Mouse (Mus musculus) urinary bladder, postnatal 36 days (tissue): ENCODE results near the gene Usb1.

ENCODE experiments used
- DNase-seq, 2 experiments: peaks; one replicate each; pipeline ENCODE4 v3.0.0; 2022; ENCODE audit warnings: low spot score in 2 of 2, mixed read lengths in 1 of 2

Gene Usb1

DNA sequence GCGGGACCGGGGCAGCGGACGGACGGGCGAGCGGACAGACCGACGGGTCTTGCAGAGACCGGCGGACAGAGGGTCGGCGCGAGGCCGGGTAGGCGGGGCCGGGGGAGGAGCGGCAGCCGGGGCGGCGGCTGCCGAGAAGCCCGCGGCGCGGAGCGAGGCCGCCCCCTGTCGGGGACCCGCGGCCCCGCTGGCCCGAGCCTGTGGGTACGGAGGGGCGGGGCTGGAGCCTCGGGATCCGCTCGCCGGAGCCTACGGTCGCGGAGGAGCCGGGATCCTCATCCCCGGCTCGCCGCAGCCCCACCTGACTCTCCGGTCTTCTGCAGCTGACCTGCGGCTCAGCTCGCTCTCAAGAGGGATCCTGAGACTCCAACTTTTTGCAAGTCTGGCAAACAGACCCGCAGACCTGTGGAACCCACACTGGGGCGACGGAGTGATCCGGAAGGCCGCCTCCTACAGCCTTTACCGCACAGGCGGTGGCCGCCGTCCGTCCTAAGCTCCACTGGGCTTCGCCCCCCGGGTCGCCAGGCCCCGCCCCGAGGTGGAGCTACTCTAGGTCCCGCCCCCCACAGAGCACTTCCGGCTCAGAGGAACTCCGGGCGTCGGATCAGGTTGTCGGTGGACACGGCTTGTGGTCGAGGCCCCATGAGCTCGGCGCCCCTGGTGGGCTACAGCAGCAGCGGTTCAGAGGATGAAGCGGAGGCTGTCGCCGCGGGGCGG, at the start of gene Usb1, which contains the start of gene Zfp319:
Usb1 (plus strand) TSS at position 565 of the 717 bp plus-strand sequence.
Zfp319 (minus strand) TSS at position 231 of the 717 bp plus-strand sequence.
- DNase-seq = peak; percentile 90 to 93

DNA sequence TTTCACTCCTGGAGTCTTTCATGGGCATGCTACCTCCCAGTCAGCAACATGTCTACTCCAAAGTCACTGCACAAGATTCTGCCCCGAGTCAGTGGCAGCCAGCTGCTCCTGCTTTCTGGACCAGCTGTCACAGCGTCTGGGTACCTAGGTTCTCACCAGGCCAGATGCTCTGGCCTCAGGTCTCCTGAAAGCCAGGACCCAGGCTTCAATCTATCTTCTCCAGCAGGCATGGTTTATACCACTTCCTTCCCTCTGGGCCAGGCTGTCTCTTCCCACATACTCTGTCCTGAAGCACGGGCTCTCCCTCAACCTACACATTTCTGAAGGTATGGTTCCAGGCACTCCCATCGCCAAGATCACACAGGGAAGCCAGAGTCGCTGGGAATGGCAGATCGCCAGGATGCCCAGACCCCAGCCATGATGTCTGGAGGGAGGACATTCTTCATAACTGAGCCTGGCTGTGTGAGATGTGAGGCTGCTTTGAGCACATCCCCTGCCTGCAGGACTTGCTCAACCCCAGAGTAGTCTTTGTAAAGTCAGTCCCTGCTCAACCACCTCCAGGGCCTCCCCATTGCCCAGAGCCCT, 42.9 kb upstream of the Usb1 start:
- no peak for DNase-seq

DNA sequence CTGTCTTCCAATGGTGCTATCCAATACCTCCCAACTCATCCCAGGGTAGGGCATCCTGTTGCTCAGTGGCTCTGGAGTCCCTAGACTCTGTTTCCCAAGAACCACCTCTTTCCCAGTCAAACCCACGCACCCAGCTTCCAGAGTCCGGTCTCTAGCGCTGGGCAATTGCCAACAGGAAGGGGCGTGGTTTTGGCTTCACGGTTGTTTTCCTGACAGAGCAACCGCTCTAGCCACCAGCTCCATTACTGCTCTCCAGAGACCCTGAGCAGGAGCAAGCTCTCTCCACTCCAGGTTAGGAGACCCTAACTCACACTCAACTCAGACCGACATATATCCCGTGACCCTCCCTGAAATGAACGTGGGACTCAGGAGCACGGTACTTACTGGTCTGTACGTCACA, 38.9 kb upstream of the Usb1 start:
- DNase-seq = peak; percentile 49 to 83

DNA sequence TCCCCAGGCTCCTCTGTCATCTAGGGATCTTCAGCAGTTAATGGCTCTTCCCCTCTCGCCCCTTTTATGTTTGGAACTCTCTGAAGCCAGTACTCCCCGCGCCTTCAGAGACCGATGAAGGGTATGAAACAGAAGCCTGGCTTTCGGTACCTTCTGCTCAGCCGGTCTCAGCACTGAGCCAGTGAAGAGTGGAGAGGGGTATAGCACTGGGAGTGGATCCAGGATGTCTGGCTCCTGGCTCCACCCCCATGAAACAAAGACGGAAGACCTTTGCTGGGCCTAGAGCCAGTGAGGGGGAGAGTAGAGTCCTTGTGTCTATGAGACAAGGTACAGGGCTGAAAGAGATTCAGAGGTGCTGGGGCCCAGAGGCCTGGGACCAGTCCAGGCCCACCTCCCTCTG, 38.2 kb upstream of the Usb1 start:
- no peak for DNase-seq

DNA sequence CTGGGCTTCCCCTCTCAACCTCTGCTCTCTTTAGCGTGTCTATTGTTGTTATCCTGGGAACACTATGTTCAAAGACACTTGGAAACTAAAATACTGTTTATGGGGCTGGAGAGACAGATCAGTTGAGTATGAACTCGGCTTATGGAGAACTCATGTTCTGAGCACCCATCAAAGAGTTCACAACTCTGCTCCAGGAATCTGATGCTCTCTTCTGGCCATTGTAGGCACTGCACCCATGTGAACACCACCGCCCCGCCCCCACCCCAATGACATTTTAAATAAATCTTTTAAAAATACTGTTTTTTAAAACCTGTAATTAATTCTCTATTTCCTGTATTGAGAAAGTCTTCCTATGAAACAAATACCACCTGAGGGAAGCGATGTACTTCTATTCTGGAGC, 29.7 kb upstream of the Usb1 start:
- DNase-seq = no peak

DNA sequence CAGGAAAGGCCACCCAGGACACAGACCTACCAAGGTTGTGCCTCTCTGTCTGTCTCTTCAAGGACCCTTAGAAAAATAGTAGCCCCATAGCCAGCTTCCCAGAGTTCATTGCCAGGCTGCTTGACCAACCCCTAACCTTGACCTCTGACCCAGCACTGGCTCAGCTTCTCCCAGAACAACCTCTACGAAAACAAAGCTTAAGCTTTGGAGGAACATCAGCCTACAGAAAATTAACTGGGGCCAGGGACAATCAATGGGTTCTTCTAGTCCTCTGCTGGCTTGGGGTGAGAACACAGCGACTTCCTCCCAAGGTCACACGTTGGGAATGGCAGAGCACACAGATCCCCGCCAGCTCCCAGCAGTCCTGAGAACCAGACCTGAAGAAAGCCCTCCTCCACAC, 26.6 kb upstream of the Usb1 start:
- DNase-seq = no peak

DNA sequence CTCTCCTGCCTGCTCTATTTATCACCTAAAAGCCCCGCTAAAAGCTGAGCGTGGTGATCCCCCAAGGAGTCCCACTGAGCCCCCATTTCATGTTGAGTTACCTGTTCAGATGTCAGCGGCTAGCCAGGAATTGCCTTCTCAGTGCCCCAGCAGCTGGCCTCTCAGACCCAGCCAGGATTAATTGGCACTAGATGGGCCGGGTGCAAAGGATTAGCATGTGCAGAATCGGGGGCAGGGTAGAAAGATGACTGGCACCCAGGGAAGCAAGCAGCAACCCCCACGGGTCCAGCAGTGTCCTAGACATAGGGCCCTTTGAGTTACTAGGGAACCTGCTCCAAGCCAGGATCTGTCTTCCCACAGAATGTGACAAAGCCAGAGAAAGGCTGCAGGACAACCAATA, 25.7 kb upstream of the Usb1 start, which contains the start of gene Cngb1:
Cngb1 (minus strand) TSS at position 155 of the 400 bp plus-strand sequence.
- DNase-seq = no peak

DNA sequence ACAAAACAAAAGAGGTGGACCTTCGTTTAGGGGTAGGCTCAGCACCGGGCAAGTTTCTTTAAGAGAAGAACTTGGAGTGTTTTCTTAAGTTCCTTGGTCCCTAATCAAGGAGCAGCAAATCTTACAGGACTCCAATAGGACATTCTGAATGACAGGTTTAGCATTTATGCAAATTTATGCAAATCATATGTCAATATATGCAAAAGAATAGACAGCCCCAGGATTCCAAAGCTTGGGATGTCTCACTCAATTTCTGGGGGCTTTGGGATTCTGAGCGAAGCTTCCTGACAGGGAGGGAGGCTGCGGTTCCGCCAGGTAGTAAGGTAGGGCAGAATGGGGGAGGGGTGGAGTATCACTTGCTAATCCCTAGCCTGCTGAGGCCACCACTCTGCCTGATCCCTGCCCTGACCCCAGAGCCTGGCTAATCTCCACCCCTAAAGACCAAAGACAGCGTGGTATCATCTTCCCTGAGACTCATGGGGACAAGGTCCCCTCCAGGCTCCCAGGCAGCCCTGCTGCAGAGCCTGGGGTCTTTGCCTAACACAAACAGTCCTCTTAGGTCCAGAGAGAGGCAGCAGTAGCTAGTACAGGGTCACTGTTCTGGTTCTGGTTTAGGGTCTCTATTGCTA, 21.6 kb upstream of the Usb1 start, which contains the start of gene Tepp:
Tepp (plus strand) TSS at position 225 of the 629 bp plus-strand sequence.
- no peak for DNase-seq

DNA sequence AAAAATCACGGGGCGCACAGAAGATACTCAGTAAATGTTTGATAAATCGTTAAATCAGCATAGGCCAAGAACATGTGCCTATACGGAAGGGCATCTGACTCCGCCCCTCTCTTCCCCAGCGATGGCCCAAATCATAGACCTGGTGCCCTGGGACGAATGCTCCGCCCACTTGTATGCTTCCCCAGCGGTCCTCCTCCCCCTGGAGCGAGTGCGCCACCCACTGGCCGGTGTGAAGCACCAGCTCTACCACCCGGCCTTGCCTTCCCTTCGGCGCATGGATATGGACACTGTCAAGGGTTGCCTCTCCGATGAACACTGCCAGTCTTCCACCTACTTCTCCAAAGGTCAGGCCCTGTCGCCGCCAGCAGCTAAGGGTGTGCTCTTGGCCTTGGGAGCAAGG, 19.2 kb upstream of the Usb1 start:
- DNase-seq = no peak

DNA sequence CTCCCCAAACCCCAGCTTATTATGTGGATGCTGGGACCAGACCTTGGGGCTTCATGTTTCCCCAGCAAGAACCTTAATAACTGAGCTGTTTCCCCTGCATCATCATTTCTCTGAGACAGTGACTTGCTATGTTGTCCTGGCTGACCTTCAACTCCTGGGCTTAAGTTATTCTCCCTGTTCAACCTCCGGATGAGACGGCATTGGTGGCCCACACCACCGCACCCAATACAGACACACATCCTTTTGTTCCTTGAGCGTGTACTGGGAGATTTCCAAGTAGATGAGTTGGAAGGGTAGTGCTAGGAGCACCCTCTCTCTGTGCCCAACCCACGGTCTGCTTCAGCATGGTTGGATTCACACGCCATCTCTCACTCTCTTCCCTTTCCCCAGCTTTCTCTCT, 18.2 kb upstream of the Usb1 start:
- DNase-seq = no peak

DNA sequence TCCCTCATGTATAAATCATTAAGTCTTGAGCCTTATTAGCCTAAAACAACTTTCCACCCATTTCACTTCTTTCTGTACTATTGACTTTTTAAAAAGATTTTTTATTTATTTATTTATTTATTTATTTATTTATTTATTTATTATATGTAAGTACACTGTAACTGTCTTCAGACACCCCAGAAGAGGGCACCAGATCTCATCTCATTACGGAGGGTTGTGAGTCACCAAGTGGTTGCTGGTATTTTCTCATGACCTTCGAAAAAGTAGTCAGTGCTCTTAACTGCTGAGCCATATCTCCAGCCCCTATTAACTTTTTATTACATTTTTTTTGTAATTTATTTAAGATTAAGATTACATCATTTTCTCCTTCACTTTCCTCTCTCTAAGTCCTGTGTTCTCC, 17.4 kb upstream of the Usb1 start:
- DNase-seq = no peak

DNA sequence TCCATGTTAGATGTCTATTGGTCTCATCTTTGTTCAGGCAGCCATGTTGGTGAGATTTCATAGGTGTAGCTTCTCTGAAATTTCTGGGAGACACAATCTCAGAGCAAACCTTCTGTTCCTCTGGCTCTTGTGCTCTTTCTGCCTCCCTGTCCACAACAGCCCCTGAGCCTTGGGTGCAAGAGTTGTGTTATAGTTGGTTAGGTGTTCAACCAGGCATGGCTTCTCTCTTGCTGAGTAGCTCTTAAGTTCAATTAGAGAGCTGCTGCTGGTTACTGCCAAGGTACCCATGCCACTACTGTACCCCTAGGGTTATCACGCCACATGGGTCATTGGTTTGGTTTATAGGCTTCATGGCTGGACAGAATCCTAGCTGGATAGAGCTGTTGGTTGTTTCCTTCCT, 16.7 kb upstream of the Usb1 start:
- no peak for DNase-seq

DNA sequence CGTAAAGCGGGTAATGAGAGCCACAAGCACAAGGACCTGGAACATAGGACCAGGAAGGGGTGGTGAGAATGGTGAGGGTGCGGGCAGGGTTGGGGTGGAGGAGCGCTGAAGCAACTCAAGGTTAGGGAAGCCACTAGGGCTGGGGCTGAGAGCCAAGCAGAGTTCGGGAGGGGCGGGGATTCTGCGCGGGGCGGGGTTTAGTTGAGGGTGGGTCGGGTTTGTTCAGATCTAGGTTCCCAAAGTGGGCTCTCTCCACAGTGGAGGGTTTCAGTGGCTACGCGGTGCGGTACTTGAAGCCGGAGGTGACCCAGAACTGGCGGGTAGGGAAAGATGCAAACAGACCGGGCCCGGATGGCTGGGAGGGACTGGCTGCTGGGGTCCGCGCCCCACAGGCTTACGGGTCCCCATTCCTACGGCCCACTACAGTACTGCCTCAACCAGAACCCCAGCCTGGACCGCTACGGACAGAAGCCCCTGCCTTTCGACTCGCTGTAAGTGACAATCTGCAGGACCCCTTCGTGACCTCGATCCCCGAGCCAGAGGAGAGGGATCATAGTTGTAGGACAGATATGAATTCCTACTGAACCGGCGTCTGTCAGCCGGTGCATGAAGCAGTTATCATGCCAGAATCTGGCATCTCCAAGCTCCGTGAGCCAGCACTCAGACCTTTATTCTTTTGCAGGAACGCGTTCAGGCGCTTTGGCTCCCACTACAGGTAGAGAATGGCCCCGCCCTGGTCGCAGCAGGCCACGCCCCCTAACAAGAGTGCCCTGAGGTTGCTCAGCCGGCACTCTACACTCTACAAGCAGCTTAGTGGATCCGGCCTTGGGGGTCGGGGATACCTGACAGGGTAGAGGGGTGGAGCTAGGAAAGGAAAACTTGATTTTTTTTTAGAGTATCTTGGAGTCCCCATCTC, 11.6 kb upstream of the Usb1 start:
- DNase-seq = peak; percentile 67 to 76

DNA sequence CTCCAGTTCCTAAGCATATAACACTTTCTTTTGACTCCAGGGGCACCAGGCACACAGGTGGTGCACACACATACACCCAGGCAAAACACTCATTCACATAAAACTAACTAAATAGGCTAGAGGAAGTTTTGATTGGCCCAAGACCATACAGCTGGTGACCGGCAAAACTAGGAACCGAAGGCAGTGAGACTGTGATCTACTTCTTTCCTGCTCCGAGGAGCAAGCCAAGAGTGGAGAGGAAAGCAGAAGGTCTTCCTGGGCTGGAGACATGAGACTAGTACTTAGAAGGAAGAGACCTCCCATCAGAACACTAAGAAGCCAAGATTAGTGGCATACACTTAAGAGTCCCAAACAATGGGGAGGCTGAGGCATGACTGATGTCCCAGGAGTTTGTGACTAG, 8.9 kb upstream of the Usb1 start:
- DNase-seq = no peak

DNA sequence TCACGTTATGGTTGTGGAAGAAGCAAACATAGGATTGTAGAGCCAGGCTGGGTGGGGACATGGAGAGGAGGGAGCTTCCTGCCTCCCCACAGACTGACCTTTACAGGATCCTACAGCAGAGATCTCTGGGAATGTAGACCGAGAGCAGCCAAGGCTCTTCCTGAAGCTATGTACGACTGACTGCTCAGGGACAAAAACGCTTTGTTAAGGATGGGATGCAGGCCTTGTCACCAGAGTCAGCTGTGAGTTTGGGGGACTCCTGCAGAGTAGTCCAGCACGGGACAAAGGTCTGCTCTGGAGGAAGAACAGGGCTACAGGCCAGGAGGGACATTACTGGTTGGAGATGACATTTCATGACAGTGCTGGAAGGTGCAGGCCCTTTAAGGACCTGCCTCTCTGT, 7.4 kb upstream of the Usb1 start:
- no peak for DNase-seq

DNA sequence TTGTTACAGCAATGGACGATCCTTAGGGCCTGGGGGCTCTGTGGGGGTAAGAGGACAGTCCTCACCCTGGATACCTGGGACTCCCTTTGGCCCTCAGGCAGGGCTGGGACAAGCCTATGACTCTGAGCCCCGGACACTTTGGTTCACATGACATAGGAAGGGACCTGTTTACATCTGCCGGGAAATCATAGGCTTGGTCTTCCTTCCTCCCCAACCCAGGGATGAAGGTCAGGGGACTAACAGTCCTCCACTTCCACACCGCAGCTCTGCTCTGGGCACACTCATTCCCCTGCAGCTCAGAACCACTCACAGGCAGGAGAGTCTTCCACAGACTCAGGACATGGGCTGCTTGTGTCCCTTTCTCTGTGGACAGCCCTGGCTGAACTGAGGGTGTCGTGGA, 5.3 kb upstream of the Usb1 start:
- DNase-seq = no peak

DNA sequence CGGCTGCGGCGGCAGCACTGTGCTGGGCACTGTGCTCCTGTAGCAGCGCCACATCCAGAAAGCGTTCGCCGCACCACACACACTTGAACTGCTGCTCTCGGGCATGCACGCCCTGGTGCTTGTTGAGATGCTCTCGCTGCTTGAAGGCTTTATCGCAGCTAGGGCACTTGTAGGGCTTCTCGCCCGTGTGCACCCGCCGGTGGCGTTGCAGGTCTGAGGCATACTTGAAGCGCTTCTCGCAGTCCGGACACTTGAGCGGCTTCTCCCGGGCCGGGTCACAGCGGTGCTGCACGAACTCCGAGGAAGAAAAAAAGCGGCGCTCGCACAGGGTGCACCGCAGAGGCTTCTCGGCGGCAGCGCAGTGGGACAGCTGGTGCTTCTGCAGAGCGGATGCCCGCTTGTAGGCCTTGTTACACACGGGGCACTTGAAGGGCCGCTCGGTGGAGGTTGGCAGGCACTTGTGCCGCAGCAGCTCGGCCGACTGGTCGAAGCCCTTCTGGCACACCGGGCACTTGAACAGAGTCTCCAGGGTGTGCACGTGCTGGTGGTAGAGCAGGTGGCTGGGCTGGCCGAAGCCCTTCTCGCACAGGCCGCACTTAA, 4.1 kb upstream of the Usb1 start:
- no peak for DNase-seq

DNA sequence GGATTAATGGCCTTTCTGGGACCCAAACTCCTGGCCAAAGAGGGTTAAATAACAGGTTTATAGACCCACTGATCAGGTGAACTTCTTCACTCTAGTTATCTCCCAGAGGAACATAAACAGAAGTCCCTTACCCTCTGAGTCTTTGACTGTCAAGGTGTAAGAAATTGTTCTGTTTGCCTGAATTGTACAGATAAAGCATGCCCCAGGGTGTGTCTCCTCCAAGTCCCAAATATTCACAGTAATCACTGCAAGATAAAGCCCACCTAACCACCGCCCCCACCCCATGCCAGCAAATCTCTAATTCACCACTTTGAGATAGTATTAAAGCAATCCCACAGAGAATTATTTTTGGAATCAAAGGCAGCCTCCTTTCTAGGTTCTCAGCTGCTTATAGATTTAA, 1.7 kb upstream of the Usb1 start:
- DNase-seq = no peak

DNA sequence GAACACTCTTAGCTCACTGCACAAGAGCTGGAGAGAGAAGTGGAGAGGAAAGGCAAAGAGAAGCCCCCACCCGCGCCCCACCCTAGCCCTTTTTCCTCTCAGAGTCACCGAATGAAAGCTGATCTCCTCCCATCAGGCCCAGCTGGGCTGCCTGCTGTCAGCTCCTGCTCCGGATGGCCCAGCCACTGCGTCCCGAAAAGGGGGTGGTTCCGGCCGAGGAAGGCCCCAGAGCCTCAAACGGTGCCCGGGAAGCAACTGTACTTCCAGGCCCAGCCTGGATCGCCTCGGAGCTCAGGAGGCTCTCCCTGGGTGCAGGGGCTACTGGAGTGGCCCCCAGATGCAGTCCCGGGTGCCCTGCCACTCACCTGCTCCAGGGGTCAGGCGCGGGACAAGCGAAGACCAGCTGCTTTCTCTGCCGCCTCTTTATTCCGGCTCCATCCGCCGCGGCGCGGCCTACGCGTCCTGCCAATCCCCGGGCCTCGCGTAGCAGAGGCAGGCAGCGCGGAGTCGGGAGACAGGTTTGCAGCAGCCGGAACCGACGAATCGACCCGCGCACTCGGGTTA, 846 bp upstream of the Usb1 start:
- DNase-seq = no peak

DNA sequence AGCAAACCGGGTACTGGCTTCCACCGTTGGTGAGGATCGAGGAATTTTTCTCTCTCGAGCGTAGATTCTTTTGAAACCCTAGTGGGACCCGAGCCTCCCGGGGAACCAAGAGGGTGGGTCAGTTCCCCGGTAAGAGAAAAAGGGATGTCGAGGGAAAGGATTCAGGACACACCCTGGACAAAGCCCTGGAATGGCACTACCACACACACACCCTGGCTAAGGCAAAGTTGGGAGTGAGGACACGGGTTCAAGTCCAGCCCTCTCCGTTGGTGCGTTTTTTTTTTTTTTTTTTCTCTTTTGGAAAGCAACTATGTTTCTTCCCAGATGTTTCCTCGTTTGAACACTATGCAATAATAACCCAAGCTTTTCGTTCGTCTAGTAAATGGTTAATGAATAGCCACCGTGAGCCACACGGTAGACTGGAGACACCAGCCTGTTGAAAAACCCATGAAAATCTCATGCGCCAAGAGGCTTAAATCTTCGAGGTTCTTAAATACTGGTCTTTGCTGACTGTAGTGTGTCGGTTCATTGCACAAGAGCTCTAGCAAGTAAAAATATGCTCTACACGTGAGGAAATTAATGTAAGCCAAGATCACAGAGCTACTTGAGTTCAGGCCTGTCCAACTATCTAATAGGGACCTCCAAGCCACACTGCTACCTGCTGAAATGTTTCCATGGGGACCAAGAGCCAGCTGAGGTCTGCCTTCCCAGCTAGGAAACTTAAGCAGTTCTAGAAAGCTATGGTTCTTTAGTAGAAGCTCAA, 534 bp downstream of the Usb1 start:
- DNase-seq = no peak
